Mouse (Mus musculus) liver, embryonic 16.5 days (tissue): ENCODE results near the gene Tox4. TPM values are rescaled to one million over a fixed set of nuclear protein-coding genes. Genes with fewer than 3 reads are reported as not detected.

Experiments used
- ATAC-seq: fragments of 200-750 bp; cut with Nextera tagmentation; 2 replicates; pipeline ENCODE4 v1.8.0; 2017; ENCODE audit warnings: low read depth, mild to moderate bottlenecking, moderate number of reproducible peaks, moderate library complexity
- H3K27ac ChIP-seq: fragments of 300-500 bp; sonication (generic); 2 replicates; pipeline ENCODE4 v1.5.1; 2014; ENCODE audit warnings: mild to moderate bottlenecking, low read length
- H3K27me3 ChIP-seq: fragments of 300-500 bp; sonication (generic); 2 replicates; pipeline ENCODE4 v1.6.1; 2014; ENCODE audit warnings: low read depth, low read length, mixed read lengths; ENCODE audit not compliant: control insufficient read depth, insufficient read depth
- H3K36me3 ChIP-seq: fragments of 300-500 bp; sonication (generic); 2 replicates; pipeline ENCODE4 v1.6.1; 2014; ENCODE audit warnings: mild to moderate bottlenecking; ENCODE audit not compliant: control insufficient read depth, insufficient read depth
- H3K4me1 ChIP-seq: fragments of 300-500 bp; sonication (generic); 2 replicates; pipeline ENCODE4 v1.6.1; 2014; ENCODE audit warnings: low read depth, low read length, mixed read lengths; ENCODE audit not compliant: control insufficient read depth
- H3K4me2 ChIP-seq: fragments of 300-500 bp; sonication (generic); 2 replicates; pipeline ENCODE4 v1.6.1; 2014; ENCODE audit warnings: low read depth, low read length, mixed read lengths
- H3K4me3 ChIP-seq: fragments of 300-500 bp; sonication (generic); 2 replicates; pipeline ENCODE4 v1.5.1; 2014; ENCODE audit warnings: low read depth, mild to moderate bottlenecking, low read length
- H3K9ac ChIP-seq: fragments of 300-500 bp; sonication (generic); 2 replicates; pipeline ENCODE4 v1.6.1; 2014; ENCODE audit warnings: low read depth, low read length
- H3K9me3 ChIP-seq: fragments of 300-500 bp; sonication (generic); replicated peaks from 2 replicates; pipeline ENCODE4 v1.6.1; 2016; ENCODE audit warnings: low read length; ENCODE audit not compliant: control insufficient read depth
- WGBS: fragments of 180-500 bp; shearing (Covaris S2); extraction: QIAGEN DNeasy Blood & Tissue Kit; methylation state at CpG from one replicate; pipeline ENCODE4 v1.1.7; 2014; ENCODE audit not compliant: insufficient replicate concordance; 5-methylcytosine and 5-hydroxymethylcytosine counted together
- polyA plus RNA-seq: library from polyadenylated mRNA; unstranded; fragments of >200 nt; fragmentation: Nextera tagmentation; extraction: Ambion mirVana; gene quantifications from 2 replicates; pipeline ENCODE4 v1.2.1, GENCODE M21; 2015

Gene Tox4
- 16.8 and 18.8 TPM in 2 replicates for polyA plus RNA-seq

GRCm38 (mm10) chr14:52278932-52279746 is at the start of gene Tox4, which contains the start of gene Rab2b:
Tox4 (plus strand) TSS chr14:52279146.
Rab2b (minus strand) TSS chr14:52279545.
- under 1% methylated on average over 66 of the region's 66 CpGs for WGBS
- Histone ChIP-seq H3K4me3 (peak within 1 kb of the TSS; percentile 77), H3K36me3 (no peaks in the 10 kb centered on the region), H3K27me3 (no peaks in the 10 kb centered on the region), H3K27ac (peak within 1 kb of the TSS; percentile 92), H3K4me2 (peak within 1 kb of the TSS; percentile 73), H3K9ac (peak within 1 kb of the TSS; percentile 82), H3K4me1 (peaks cover 13% of the 10 kb centered on the region), H3K9me3 (no peaks in the 10 kb centered on the region)
- ATAC-seq, result peak; percentile 93

- Histone ChIP-seq H3K27ac (no peak overlapping the region), H3K4me3 (no peak overlapping the region), H3K4me2 (no peak overlapping the region), H3K9me3 (no peaks in the 10 kb centered on the region), H3K9ac (no peak overlapping the region), H3K36me3 (peaks cover 57% of the 10 kb centered on the region), H3K4me1 (no peaks in the 10 kb centered on the region), H3K27me3 (no peaks in the 10 kb centered on the region)
- WGBS, result 70% methylated on average over 6 of the region's 6 CpGs
- ATAC-seq, result no peak
Measured at GRCm38 (mm10) chr14:52232249-52232648, 46.7 kb upstream of the Tox4 start.

GRCm38 (mm10) chr14:52235165-52235564 is 43.8 kb upstream of the Tox4 start:
- Histone ChIP-seq H3K36me3 (peaks cover 51% of the 10 kb centered on the region), H3K27me3 (no peaks in the 10 kb centered on the region), H3K27ac (no peak overlapping the region), H3K9me3 (no peaks in the 10 kb centered on the region), H3K4me2 (no peak overlapping the region), H3K9ac (no peak overlapping the region), H3K4me3 (no peak overlapping the region), H3K4me1 (peaks cover 1% of the 10 kb centered on the region; the same call in 1 of the 2 replicates)
- 85% methylated on average over 7 of the region's 7 CpGs for WGBS
- ATAC-seq, result no peak

GRCm38 (mm10) chr14:52236216-52236615 is 42.7 kb upstream of the Tox4 start:
- 69% methylated on average over 1 of the region's 1 CpGs for WGBS

GRCm38 (mm10) chr14:52244041-52244689 is 34.8 kb upstream of the Tox4 start:
- peak overlapping the region; percentile 92 for H3K4me3 ChIP-seq
- H3K9me3 ChIP-seq, result no peaks in the 10 kb centered on the region
- peak; percentile 99 for ATAC-seq
- under 1% methylated on average over 32 of the region's 32 CpGs for WGBS
- peak overlapping the region; percentile 89 for H3K4me2 ChIP-seq
- H3K36me3 ChIP-seq, result no peaks in the 10 kb centered on the region
- no peaks in the 10 kb centered on the region for H3K27me3 ChIP-seq
- peaks cover 21% of the 10 kb centered on the region for H3K4me1 ChIP-seq
- peak overlapping the region; percentile 63 for H3K27ac ChIP-seq
- peak overlapping the region; percentile 87 for H3K9ac ChIP-seq

More at GRCm38 (mm10) chr14:52236216-52236615, 42.7 kb upstream of the Tox4 start:
- peaks cover 43% of the 10 kb centered on the region for H3K36me3 ChIP-seq
- no peak overlapping the region for H3K4me3 ChIP-seq
- H3K27me3 ChIP-seq, result no peaks in the 10 kb centered on the region
- H3K9ac ChIP-seq, result no peak overlapping the region
- H3K4me2 ChIP-seq, result no peak overlapping the region
- H3K9me3 ChIP-seq, result no peaks in the 10 kb centered on the region
- peaks cover 4% of the 10 kb centered on the region; the same call in 1 of the 2 replicates for H3K4me1 ChIP-seq
- no peak overlapping the region for H3K27ac ChIP-seq
- no peak for ATAC-seq

GRCm38 (mm10) chr14:52244690-52245042 is 34.3 kb upstream of the Tox4 start:
- peak; percentile 41 for ATAC-seq
- H3K4me2 ChIP-seq, result peak overlapping the region; percentile 89

GRCm38 (mm10) chr14:52246129-52246528 is 32.8 kb upstream of the Tox4 start:
- no peaks in the 10 kb centered on the region for H3K27me3 ChIP-seq
- 63% methylated on average over 4 of the region's 4 CpGs for WGBS
- peaks cover 17% of the 10 kb centered on the region for H3K4me1 ChIP-seq
- no peak overlapping the region for H3K4me2 ChIP-seq
- H3K4me3 ChIP-seq, result no peak overlapping the region
- ATAC-seq, result no peak
- H3K9me3 ChIP-seq, result no peaks in the 10 kb centered on the region
- no peaks in the 10 kb centered on the region for H3K36me3 ChIP-seq
- no peak overlapping the region for H3K27ac ChIP-seq
- no peak overlapping the region for H3K9ac ChIP-seq

More at GRCm38 (mm10) chr14:52244690-52245042, 34.3 kb upstream of the Tox4 start:
- H3K9me3 ChIP-seq, result no peaks in the 10 kb centered on the region
- H3K9ac ChIP-seq, result peak overlapping the region; percentile 87
- H3K4me1 ChIP-seq, result peaks cover 21% of the 10 kb centered on the region
- H3K27me3 ChIP-seq, result no peaks in the 10 kb centered on the region
- H3K4me3 ChIP-seq, result peak overlapping the region; percentile 92
- no peaks in the 10 kb centered on the region for H3K36me3 ChIP-seq
- 10% methylated on average over 7 of the region's 7 CpGs for WGBS
- peak overlapping the region; percentile 63 for H3K27ac ChIP-seq

- H3K9me3 ChIP-seq, result no peaks in the 10 kb centered on the region
- peaks cover 18% of the 10 kb centered on the region for H3K4me1 ChIP-seq
- H3K4me2 ChIP-seq, result peak overlapping the region; percentile 95
- no peaks in the 10 kb centered on the region for H3K36me3 ChIP-seq
- peak overlapping the region; percentile 83 for H3K4me3 ChIP-seq
- peak overlapping the region; percentile 84 for H3K9ac ChIP-seq
- H3K27ac ChIP-seq, result peak overlapping the region; percentile 92
- 3% methylated on average over 18 of the region's 18 CpGs for WGBS
- ATAC-seq, result no peak
- H3K27me3 ChIP-seq, result no peaks in the 10 kb centered on the region
Measured at GRCm38 (mm10) chr14:52256311-52257175, 22.4 kb upstream of the Tox4 start.
